Mouse (Mus musculus): Measurements from ENCODE around the gene Ptpn13.

Gene Ptpn13

GRCm38 (mm10) chr5:103423305-103423926 lies 1.6 kb upstream of the Ptpn13 start:
- no peak for DNase-seq (ENCODE audit: low spot score in 2 of 2)

GRCm38 (mm10) chr5:103423927-103424315 lies 1.1 kb upstream of the Ptpn13 start:
- DNase-seq (ENCODE audit: low spot score in 2 of 2), result no peak

GRCm38 (mm10) chr5:103425363-103426031 lies 505 bp downstream of the Ptpn13 start:
- no peak for DNase-seq (ENCODE audit: low spot score in 2 of 2)

- no peak for DNase-seq (ENCODE audit: low spot score in 2 of 2)
Measured at GRCm38 (mm10) chr5:103426250-103426649, 1.3 kb downstream of the Ptpn13 start.

- DNase-seq (ENCODE audit: low spot score in 2 of 2), result no peak
Measured at GRCm38 (mm10) chr5:103430986-103431385, 6.0 kb downstream of the Ptpn13 start.

GRCm38 (mm10) chr5:103431479-103431878 lies 6.5 kb downstream of the Ptpn13 start:
- no peak for DNase-seq (ENCODE audit: low spot score in 2 of 2)

GRCm38 (mm10) chr5:103436039-103436944 lies 11.3 kb downstream of the Ptpn13 start:
- no peak for DNase-seq (ENCODE audit: low spot score in 2 of 2)

GRCm38 (mm10) chr5:103437714-103438113 lies 12.7 kb downstream of the Ptpn13 start:
- DNase-seq (ENCODE audit: low spot score in 2 of 2), result no peak

GRCm38 (mm10) chr5:103439171-103439570 lies 14.2 kb downstream of the Ptpn13 start:
- DNase-seq (ENCODE audit: low spot score in 2 of 2), result no peak

- no peak for DNase-seq (ENCODE audit: low spot score in 2 of 2)
Measured at GRCm38 (mm10) chr5:103440418-103441276, 15.7 kb downstream of the Ptpn13 start.

GRCm38 (mm10) chr5:103441706-103442105 lies 16.7 kb downstream of the Ptpn13 start:
- no peak for DNase-seq (ENCODE audit: low spot score in 2 of 2)

GRCm38 (mm10) chr5:103442269-103442688 lies 17.3 kb downstream of the Ptpn13 start:
- no peak for DNase-seq (ENCODE audit: low spot score in 2 of 2)

- DNase-seq (ENCODE audit: low spot score in 2 of 2), result no peak
Measured at GRCm38 (mm10) chr5:103442921-103443320, 17.9 kb downstream of the Ptpn13 start.

- no peak for DNase-seq (ENCODE audit: low spot score in 2 of 2)
Measured at GRCm38 (mm10) chr5:103445383-103445782, 20.4 kb downstream of the Ptpn13 start.

- DNase-seq (ENCODE audit: low spot score in 2 of 2), result peak in 1 of 2 experiments; percentile 3
Measured at GRCm38 (mm10) chr5:103447806-103448416, 22.9 kb downstream of the Ptpn13 start.

GRCm38 (mm10) chr5:103448470-103448869 lies 23.5 kb downstream of the Ptpn13 start:
- peak in 1 of 2 experiments; percentile 23 for DNase-seq (ENCODE audit: low spot score in 2 of 2)

GRCm38 (mm10) chr5:103450663-103451062 lies 25.7 kb downstream of the Ptpn13 start:
- DNase-seq (ENCODE audit: low spot score in 2 of 2), result no peak

GRCm38 (mm10) chr5:103453361-103454140 lies 28.6 kb downstream of the Ptpn13 start:
- peak in 1 of 2 experiments; percentile 48 for DNase-seq (ENCODE audit: low spot score in 2 of 2)

- DNase-seq (ENCODE audit: low spot score in 2 of 2), result no peak
Measured at GRCm38 (mm10) chr5:103456794-103457193, 31.8 kb downstream of the Ptpn13 start.

- no peak for DNase-seq (ENCODE audit: low spot score in 2 of 2)
Measured at GRCm38 (mm10) chr5:103458411-103458810, 33.4 kb downstream of the Ptpn13 start.
